Mouse (Mus musculus): ENCODE results near the gene Rptor. TPM values are rescaled to one million over a fixed set of nuclear protein-coding genes. Genes with fewer than 3 reads are reported as not detected.

Gene Rptor
- polyA plus RNA-seq, 1 experiment from 2014 or later: 11.6 TPM

DNA sequence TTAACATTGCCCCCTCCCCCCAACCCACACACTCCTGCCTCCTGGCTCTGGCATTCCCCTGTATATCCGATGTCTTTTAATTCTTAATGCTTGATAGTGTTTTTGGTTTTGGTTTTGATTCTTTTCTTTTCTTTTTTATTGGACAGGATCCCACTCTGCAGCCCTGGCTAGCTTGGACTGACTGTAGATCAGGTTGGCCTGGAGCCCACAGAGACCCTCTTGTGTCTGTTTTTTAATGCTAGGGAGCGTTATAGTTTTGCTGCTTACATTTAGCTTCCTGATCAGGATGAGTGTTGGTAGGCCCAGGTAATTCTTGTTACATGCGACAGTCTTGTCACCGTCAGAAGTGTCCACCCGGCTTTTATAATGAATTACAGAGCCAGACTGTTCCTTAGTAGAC, 27.6 kb downstream of the Rptor start:
- H3K4me2 ChIP-seq (ENCODE audit: low read depth, low read length): no peak overlapping the region
- no peaks in the 10 kb centered on the region for H3K4me1 ChIP-seq (ENCODE audit: control insufficient read depth, insufficient read depth, low read length)
- H3K9ac ChIP-seq (ENCODE audit: low read depth, low read length): no peak overlapping the region
- WGBS: 73% methylated on average over 5 of the region's 5 CpGs
- H3K36me3 ChIP-seq (ENCODE audit: control insufficient read depth, insufficient read depth, low read length): no peaks in the 10 kb centered on the region
- H3K4me3 ChIP-seq (ENCODE audit: low read depth, low read length): no peak overlapping the region
- no peaks in the 10 kb centered on the region for H3K9me3 ChIP-seq (ENCODE audit: control insufficient read depth, low read length)
- H3K27ac ChIP-seq (replicated peaks; ENCODE audit: low read depth, low read length): no peak overlapping the region
- H3K27me3 ChIP-seq (replicated peaks; ENCODE audit: control insufficient read depth, insufficient read depth, low read length): no peaks in the 10 kb centered on the region
- ATAC-seq (ENCODE audit: low read depth): no peak
- DNase-seq (ENCODE audit: low spot score): no peak

DNA sequence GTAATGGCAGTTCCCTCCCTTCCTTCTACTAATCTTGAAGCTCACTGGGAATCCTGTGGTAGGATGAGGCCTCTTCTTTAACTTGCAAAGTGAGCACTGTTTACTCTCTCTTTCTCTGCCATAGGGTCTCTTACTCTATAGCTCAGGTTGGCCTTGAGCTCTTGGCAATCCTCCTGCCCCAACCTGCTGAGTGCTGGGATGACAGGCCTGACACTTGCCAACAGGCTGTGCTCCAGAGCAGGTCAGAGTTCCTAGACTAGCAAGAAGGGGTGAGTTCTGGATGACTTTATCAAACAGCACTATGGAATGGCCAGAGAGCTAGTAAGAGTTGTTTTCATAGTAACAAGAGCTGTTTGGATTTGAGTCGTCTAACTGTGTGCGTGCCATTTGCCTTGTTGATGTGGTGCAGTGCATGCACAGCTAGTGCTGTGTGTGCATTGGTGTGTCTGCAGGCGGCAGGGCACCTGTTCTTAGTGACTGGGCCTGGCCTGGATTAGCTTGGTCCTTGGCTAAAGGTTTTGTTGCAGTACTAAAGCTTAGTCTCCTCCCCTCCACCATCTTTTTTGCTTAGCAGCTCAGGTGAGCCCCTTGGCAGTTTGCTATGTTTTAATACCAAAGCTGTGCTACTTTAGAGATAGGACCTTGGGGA, 28.6 kb downstream of the Rptor start:
- DNase-seq (ENCODE audit: low spot score): no peak
- Histone ChIP-seq H3K4me2 (ENCODE audit: low read depth, low read length) (no peak overlapping the region), H3K4me3 (ENCODE audit: low read depth, low read length) (no peak overlapping the region), H3K4me1 (ENCODE audit: control insufficient read depth, insufficient read depth, low read length) (no peaks in the 10 kb centered on the region), H3K9me3 (ENCODE audit: control insufficient read depth, low read length) (no peaks in the 10 kb centered on the region), H3K27ac (replicated peaks; ENCODE audit: low read depth, low read length) (no peak overlapping the region), H3K36me3 (ENCODE audit: control insufficient read depth, insufficient read depth, low read length) (no peaks in the 10 kb centered on the region), H3K9ac (ENCODE audit: low read depth, low read length) (no peak overlapping the region), H3K27me3 (replicated peaks; ENCODE audit: control insufficient read depth, insufficient read depth, low read length) (no peaks in the 10 kb centered on the region)
- ATAC-seq (ENCODE audit: low read depth): no peak
- WGBS: 53% methylated on average over 3 of the region's 3 CpGs

DNA sequence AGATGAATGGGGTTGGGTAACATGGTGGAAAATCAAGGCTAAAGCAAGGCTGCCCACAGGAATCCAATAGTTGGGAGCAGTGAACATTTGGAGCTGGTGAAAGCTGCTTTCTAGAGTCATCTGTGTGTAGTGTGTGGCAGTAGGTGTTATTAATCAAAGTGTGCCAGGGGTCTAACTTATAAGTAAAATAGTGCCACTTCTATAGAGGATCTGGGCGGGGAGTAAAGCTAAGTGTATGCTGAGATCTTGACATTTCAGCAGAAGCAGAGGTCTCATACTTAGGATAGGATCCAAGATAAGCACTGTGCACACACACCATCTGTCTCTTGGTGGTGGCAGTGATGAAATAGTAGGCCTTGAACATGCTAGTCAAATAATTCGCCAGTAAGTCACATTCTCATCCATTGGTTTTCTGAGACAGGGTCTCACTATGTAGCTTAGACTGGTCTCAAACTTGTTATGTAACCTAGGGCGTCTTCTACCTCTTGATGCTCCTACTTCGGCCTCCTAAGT, 33.7 kb downstream of the Rptor start:
- Histone ChIP-seq H3K27ac (replicated peaks; ENCODE audit: low read depth, low read length) (no peak overlapping the region), H3K27me3 (replicated peaks; ENCODE audit: control insufficient read depth, insufficient read depth, low read length) (no peaks in the 10 kb centered on the region), H3K9me3 (ENCODE audit: control insufficient read depth, low read length) (no peaks in the 10 kb centered on the region), H3K4me1 (ENCODE audit: control insufficient read depth, insufficient read depth, low read length) (0 out of 2 replicates have a peak, but pooled peaks cover 3% of the 10 kb centered on the region), H3K36me3 (ENCODE audit: control insufficient read depth, insufficient read depth, low read length) (no peaks in the 10 kb centered on the region), H3K9ac (ENCODE audit: low read depth, low read length) (no peak overlapping the region), H3K4me2 (ENCODE audit: low read depth, low read length) (no peak overlapping the region), H3K4me3 (ENCODE audit: low read depth, low read length) (no peak overlapping the region)
- WGBS: 87% methylated on average over 4 of the region's 4 CpGs
- DNase-seq (ENCODE audit: low spot score) (no peak), ATAC-seq (ENCODE audit: low read depth) (no peak)

DNA sequence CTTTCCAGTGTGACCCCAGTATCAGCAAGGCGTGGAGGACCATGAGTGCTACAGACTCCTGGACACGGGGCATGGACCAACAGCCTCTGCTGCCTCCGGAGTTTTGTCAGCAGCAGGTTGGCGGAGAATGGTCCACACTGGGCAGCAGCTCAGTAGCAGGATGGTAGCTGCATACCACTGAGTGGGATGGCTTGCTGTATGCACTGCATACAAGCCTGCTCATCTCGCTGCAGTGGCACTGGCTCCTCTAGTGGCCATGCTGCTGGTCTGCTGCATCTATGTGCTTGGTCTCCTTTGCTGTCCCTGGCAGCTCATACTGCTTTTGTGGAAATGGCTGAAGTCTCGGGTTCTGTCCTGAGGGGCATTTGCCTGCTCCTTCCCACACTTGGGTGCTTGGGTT, 34.8 kb downstream of the Rptor start:
- H3K9me3 ChIP-seq (ENCODE audit: control insufficient read depth, low read length): no peaks in the 10 kb centered on the region
- H3K4me1 ChIP-seq (ENCODE audit: control insufficient read depth, insufficient read depth, low read length): 0 out of 2 replicates have a peak, but pooled peaks cover 3% of the 10 kb centered on the region
- 59% methylated on average over 6 of the region's 6 CpGs for WGBS
- H3K27me3 ChIP-seq (replicated peaks; ENCODE audit: control insufficient read depth, insufficient read depth, low read length): no peaks in the 10 kb centered on the region
- no peak overlapping the region for H3K9ac ChIP-seq (ENCODE audit: low read depth, low read length)
- no peak overlapping the region for H3K27ac ChIP-seq (replicated peaks; ENCODE audit: low read depth, low read length)
- DNase-seq (ENCODE audit: low spot score) (no peak), ATAC-seq (ENCODE audit: low read depth) (0 out of 2 replicates have a peak, but pooled peaks have one; percentile 26)
- no peak overlapping the region for H3K4me2 ChIP-seq (ENCODE audit: low read depth, low read length)
- H3K4me3 ChIP-seq (ENCODE audit: low read depth, low read length): no peak overlapping the region
- no peaks in the 10 kb centered on the region for H3K36me3 ChIP-seq (ENCODE audit: control insufficient read depth, insufficient read depth, low read length)

DNA sequence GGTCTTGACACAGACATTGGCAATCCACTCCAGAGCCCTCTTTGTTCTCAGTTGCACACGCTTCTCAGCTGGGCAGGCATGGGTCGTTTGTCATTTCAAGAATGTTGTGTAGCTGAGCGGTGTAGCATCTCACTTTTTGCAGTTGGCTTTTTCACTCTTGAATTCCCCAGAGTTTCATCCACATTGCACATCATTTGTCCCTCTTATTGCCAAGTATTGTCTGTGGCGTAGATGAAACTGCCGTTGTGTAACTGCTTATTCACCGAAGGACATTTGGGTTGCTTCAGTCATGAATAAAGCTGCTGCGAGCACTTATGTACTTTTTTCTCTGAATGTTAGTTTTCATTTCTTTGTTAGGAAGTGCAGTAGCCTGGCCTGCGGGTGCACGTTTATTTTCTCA, 37.8 kb downstream of the Rptor start:
- WGBS: 74% methylated on average over 9 of the region's 9 CpGs
- no peak overlapping the region for H3K4me3 ChIP-seq (ENCODE audit: low read depth, low read length)

DNA sequence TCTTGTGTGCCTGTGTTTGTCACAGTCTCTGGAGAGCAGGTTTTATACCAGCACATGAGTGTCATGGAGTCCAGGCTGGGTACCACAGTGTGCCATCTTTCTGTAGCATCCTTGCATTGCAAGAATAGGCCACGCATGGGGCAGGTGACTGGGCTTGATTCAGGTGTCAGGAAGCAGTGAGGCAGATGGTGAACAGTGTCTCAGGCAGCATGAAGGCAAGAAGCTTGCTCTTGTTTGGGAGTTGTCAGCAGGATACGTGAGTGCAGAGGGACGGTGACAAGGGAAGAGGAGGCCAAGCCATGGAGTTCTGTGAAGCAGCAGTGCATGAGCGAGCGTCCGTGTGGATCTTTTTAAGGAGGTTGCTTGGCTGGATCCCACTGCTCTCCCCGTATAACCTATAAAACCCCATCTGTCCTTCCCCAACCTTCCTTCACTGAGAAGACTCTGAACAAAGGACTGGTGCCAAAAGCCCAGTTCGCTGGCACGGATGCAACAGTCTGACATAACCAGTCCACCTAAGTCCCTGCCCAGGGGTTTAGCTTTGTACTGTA, 39.2 kb downstream of the Rptor start:
- Histone ChIP-seq H3K9me3 (ENCODE audit: control insufficient read depth, low read length) (no peaks in the 10 kb centered on the region), H3K4me1 (ENCODE audit: control insufficient read depth, insufficient read depth, low read length) (0 out of 2 replicates have a peak, but pooled peaks cover 3% of the 10 kb centered on the region), H3K36me3 (ENCODE audit: control insufficient read depth, insufficient read depth, low read length) (no peaks in the 10 kb centered on the region), H3K27me3 (replicated peaks; ENCODE audit: control insufficient read depth, insufficient read depth, low read length) (no peaks in the 10 kb centered on the region), H3K9ac (ENCODE audit: low read depth, low read length) (no peak overlapping the region), H3K4me2 (ENCODE audit: low read depth, low read length) (no peak overlapping the region), H3K27ac (replicated peaks; ENCODE audit: low read depth, low read length) (no peak overlapping the region), H3K4me3 (ENCODE audit: low read depth, low read length) (no peak overlapping the region)
- WGBS: 84% methylated on average over 9 of the region's 9 CpGs
- ATAC-seq (ENCODE audit: low read depth) (no peak), DNase-seq (ENCODE audit: low spot score) (no peak)

More for the DNA sequence above, 37.8 kb downstream of the Rptor start:
- Histone ChIP-seq H3K9me3 (ENCODE audit: control insufficient read depth, low read length) (no peaks in the 10 kb centered on the region), H3K27me3 (replicated peaks; ENCODE audit: control insufficient read depth, insufficient read depth, low read length) (no peaks in the 10 kb centered on the region), H3K4me1 (ENCODE audit: control insufficient read depth, insufficient read depth, low read length) (0 out of 2 replicates have a peak, but pooled peaks cover 3% of the 10 kb centered on the region), H3K27ac (replicated peaks; ENCODE audit: low read depth, low read length) (no peak overlapping the region), H3K36me3 (ENCODE audit: control insufficient read depth, insufficient read depth, low read length) (no peaks in the 10 kb centered on the region), H3K9ac (ENCODE audit: low read depth, low read length) (no peak overlapping the region), H3K4me2 (ENCODE audit: low read depth, low read length) (no peak overlapping the region)
- DNase-seq (ENCODE audit: low spot score) (no peak), ATAC-seq (ENCODE audit: low read depth) (peak; percentile 32; the same call in 1 of the 2 replicates)

DNA sequence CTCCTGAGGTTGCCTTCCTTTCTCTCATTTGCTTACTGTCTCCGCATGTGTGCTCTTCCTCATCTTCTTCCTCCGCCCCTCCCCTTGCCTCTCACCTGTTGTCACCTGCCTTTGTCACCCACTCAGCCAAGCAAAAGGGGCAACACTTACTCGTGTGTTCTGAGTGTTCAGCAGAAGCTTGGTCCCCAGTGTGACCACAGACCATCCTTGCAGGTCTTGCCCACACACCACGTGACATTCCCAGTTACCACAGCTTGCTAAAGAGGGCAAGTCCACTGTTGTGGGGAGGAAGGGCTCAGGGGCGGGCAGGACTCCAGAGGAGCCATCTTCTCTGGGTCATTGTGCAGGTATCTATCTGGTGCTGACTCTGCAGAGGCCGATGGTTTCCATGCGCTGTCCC, 40.6 kb downstream of the Rptor start:
- H3K27ac ChIP-seq (replicated peaks; ENCODE audit: low read depth, low read length): no peak overlapping the region
- H3K27me3 ChIP-seq (replicated peaks; ENCODE audit: control insufficient read depth, insufficient read depth, low read length): no peaks in the 10 kb centered on the region
- no peak overlapping the region for H3K9ac ChIP-seq (ENCODE audit: low read depth, low read length)
- no peaks in the 10 kb centered on the region; the same call in 1 of the 2 replicates for H3K4me1 ChIP-seq (ENCODE audit: control insufficient read depth, insufficient read depth, low read length)
- no peaks in the 10 kb centered on the region for H3K9me3 ChIP-seq (ENCODE audit: control insufficient read depth, low read length)
- H3K36me3 ChIP-seq (ENCODE audit: control insufficient read depth, insufficient read depth, low read length): no peaks in the 10 kb centered on the region
- ATAC-seq (ENCODE audit: low read depth): no peak
- no peak overlapping the region for H3K4me2 ChIP-seq (ENCODE audit: low read depth, low read length)
- WGBS: 88% methylated on average over 7 of the region's 7 CpGs
- H3K4me3 ChIP-seq (ENCODE audit: low read depth, low read length): no peak overlapping the region
- DNase-seq (ENCODE audit: low spot score): no peak

DNA sequence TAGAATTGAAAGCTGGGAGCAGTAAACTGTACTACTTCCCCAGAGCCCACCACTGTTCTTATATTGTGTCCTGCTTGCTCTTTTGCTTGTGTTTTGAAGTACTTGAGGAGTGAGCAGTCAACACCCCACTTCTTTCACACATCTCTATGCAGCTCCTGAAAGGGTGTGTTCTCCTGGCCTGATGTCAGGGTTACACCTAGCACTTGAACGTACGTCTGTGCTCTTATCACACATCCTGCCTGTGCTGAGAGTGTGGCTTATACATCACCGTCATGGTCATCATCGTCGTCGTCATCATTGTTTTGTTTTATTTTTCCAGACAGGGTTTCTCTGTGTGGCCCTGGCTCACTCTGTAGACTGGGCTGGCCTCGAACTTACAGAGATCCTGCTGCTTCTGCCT, 41.4 kb downstream of the Rptor start:
- no peaks in the 10 kb centered on the region for H3K27me3 ChIP-seq (replicated peaks; ENCODE audit: control insufficient read depth, insufficient read depth, low read length)
- ATAC-seq (ENCODE audit: low read depth) (no peak), DNase-seq (ENCODE audit: low spot score) (no peak)
- whole genome bisulfite sequencing: 82% methylated on average over 7 of the region's 7 CpGs
- no peaks in the 10 kb centered on the region; the same call in 1 of the 2 replicates for H3K4me1 ChIP-seq (ENCODE audit: control insufficient read depth, insufficient read depth, low read length)
- H3K36me3 ChIP-seq (ENCODE audit: control insufficient read depth, insufficient read depth, low read length): no peaks in the 10 kb centered on the region
- H3K9ac ChIP-seq (ENCODE audit: low read depth, low read length): no peak overlapping the region
- H3K4me3 ChIP-seq (ENCODE audit: low read depth, low read length): no peak overlapping the region
- no peaks in the 10 kb centered on the region for H3K9me3 ChIP-seq (ENCODE audit: control insufficient read depth, low read length)
- H3K27ac ChIP-seq (replicated peaks; ENCODE audit: low read depth, low read length): no peak overlapping the region
- no peak overlapping the region for H3K4me2 ChIP-seq (ENCODE audit: low read depth, low read length)
